In the genomic region with DNA sequence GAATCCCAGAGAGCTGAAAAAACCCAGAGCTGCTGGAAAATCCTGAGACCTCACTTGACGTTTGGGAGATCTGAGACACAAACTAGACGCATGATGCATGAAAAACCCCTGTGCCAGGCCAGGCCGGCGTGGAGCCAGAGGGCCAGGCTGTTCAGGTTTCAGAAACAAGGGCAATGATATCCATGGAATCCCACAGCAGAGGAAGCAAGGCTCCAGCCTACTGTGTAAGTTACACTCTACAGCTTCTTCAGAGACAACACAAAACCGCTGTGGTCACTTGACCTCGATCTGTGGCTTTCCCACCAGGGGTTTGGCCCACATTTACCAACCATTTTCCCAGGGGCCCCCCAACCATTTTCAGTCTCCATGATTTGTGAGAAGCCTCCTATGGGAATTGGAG, we compare ENCODE assay signal across 26 mouse cellular contexts.
DNase-seq lines count a peak whose midpoint lies in the region; ATAC-seq and TF ChIP-seq lines count a peak whose summit lies in the region.
"Had no signal": no experiment of that assay in that cellular context is flagged by ENCODE, and none has a peak within 500 bp of the region (broad histone marks: within the 10 kb centered on the region; RNA-seq: fewer than 3 reads in every experiment).

No protein-coding gene starts in this region.

- DNase-seq in cerebellum, postnatal 14 days, result peak; percentile 75 to 84
- no peak for DNase-seq in cerebellum, adult 18-20 months
- peak; percentile 15 for DNase-seq in gastrocnemius, postnatal 14 days
- DNase-seq in gastrocnemius, postnatal 25 days, result no peak
- DNase-seq in lung, adult 18-20 months, result no peak
- no peak for DNase-seq in stomach, postnatal 0 days (ENCODE audit: low spot score)
- DNase-seq: adrenal gland, adult 8-10 months; cerebellum, adult 9-11 months; heart, postnatal 10 days; kidney, adult 11 months; kidney, postnatal 36 days; liver, postnatal 0 days; right cerebral cortex, postnatal 4 days; thymus, postnatal 4 days had no signal

- ATAC-seq in lung, embryonic 15.5 days (ENCODE audit: borderline replicate concordance, extremely low read depth, low FRiP score, low TSS enrichment), result no peak
- ATAC-seq in stomach, embryonic 14.5 days (ENCODE audit: insufficient number of reproducible peaks, insufficient read depth, low FRiP score, low read depth), result no peak
- no peak for ATAC-seq in stomach, postnatal 0 days (ENCODE audit: low FRiP score, low TSS enrichment)
- ATAC-seq: forebrain, embryonic 15.5 days; inflammation-experienced regulatory T-cells, adult 6 months; liver, embryonic 12.5 days; liver, postnatal 0 days; midbrain, embryonic 16.5 days had no signal

- no peaks in the 10 kb centered on the region for H3K27me3 ChIP-seq in lung, embryonic 15.5 days
- no peaks in the 10 kb centered on the region for H3K27me3 ChIP-seq in stomach, embryonic 14.5 days (ENCODE audit: control insufficient read depth, insufficient read depth, low read length)
- no peaks in the 10 kb centered on the region for H3K27me3 ChIP-seq in stomach, postnatal 0 days (ENCODE audit: control insufficient read depth, insufficient read depth, low read length)
- H3K27me3 ChIP-seq: forebrain, embryonic 15.5 days; heart, embryonic 13.5 days; hindbrain, embryonic 15.5 days; liver, embryonic 12.5 days had no signal

- TF ChIP-seq EP300 in stomach, postnatal 0 days (optimal IDR thresholded peaks at IDR 0.05), result no peak

- H3K4me3 ChIP-seq in lung, embryonic 15.5 days, result no peak overlapping the region
- no peak overlapping the region for H3K4me3 ChIP-seq in stomach, embryonic 14.5 days (ENCODE audit: low read depth, low read length)
- no peak overlapping the region for H3K4me3 ChIP-seq in stomach, postnatal 0 days (ENCODE audit: low read depth, low read length)
- H3K4me3 ChIP-seq: forebrain, embryonic 10.5 days; forebrain, embryonic 15.5 days; heart, embryonic 13.5 days; hindbrain, embryonic 10.5 days; hindbrain, embryonic 15.5 days; layer of hippocampus, adult 2 months; liver, embryonic 12.5 days had no signal

- H3K4me2 ChIP-seq in lung, embryonic 15.5 days, result no peak overlapping the region
- H3K4me2 ChIP-seq in stomach, embryonic 14.5 days (replicated peaks; ENCODE audit: low read depth, low read length), result no peak overlapping the region
- H3K4me2 ChIP-seq in stomach, postnatal 0 days (replicated peaks; ENCODE audit: low read depth), result no peak overlapping the region
- H3K4me2 ChIP-seq: forebrain, embryonic 15.5 days; heart, embryonic 13.5 days; hindbrain, embryonic 15.5 days; liver, embryonic 12.5 days had no signal

- TF ChIP-seq CTCF in stomach, postnatal 0 days (IDR thresholded peaks at IDR 0.05; ENCODE audit: low read depth), result no peak

- no peaks in the 10 kb centered on the region for H3K36me3 ChIP-seq in lung, embryonic 15.5 days
- no peaks in the 10 kb centered on the region for H3K36me3 ChIP-seq in stomach, embryonic 14.5 days (ENCODE audit: control insufficient read depth, insufficient read depth, low read length)
- H3K36me3 ChIP-seq in stomach, postnatal 0 days (ENCODE audit: control insufficient read depth, insufficient read depth, low read length), result no peaks in the 10 kb centered on the region
- H3K36me3 ChIP-seq: forebrain, embryonic 10.5 days; forebrain, embryonic 15.5 days; G1E; heart, embryonic 13.5 days; hindbrain, embryonic 10.5 days; hindbrain, embryonic 15.5 days; liver, embryonic 12.5 days had no signal

- H3K27ac ChIP-seq in lung, embryonic 15.5 days, result 0 out of 2 replicates have a peak overlapping the region, but pooled peaks have one; percentile 11
- peak overlapping the region; percentile 12; the same call in 1 of the 2 replicates for H3K27ac ChIP-seq in stomach, embryonic 14.5 days (ENCODE audit: low read length)
- H3K27ac ChIP-seq in stomach, postnatal 0 days (replicated peaks), result no peak overlapping the region
- H3K27ac ChIP-seq: forebrain, embryonic 10.5 days; forebrain, embryonic 15.5 days; heart, embryonic 13.5 days; hindbrain, embryonic 10.5 days; hindbrain, embryonic 15.5 days; layer of hippocampus, adult 2 months; liver, embryonic 12.5 days had no signal

- 43% methylated on average over 6 of the region's 6 CpGs for WGBS in lung, embryonic 15.5 days
- whole genome bisulfite sequencing in stomach, embryonic 14.5 days, result 57% methylated on average over 6 of the region's 6 CpGs
- 63% methylated on average over 6 of the region's 6 CpGs for WGBS in stomach, postnatal 0 days

- intact Hi-C loops in gastrocnemius, postnatal 14 days (cut with DNase I; ENCODE audit: low total_unique reads), result no loop called here

- H3K9me3 ChIP-seq in lung, embryonic 15.5 days, result no peaks in the 10 kb centered on the region
- H3K9me3 ChIP-seq in stomach, embryonic 14.5 days (ENCODE audit: control insufficient read depth, low read depth, low read length), result no peaks in the 10 kb centered on the region
- H3K9me3 ChIP-seq in stomach, postnatal 0 days (ENCODE audit: control insufficient read depth, low read length), result no peaks in the 10 kb centered on the region
- H3K9me3 ChIP-seq: forebrain, embryonic 10.5 days; forebrain, embryonic 15.5 days; heart, embryonic 13.5 days; hindbrain, embryonic 10.5 days; hindbrain, embryonic 15.5 days; liver, embryonic 12.5 days had no signal

- H3K9ac ChIP-seq in lung, embryonic 15.5 days, result no peak overlapping the region
- no peak overlapping the region for H3K9ac ChIP-seq in stomach, embryonic 14.5 days (replicated peaks; ENCODE audit: low read depth, low read length)
- H3K9ac ChIP-seq in stomach, postnatal 0 days (ENCODE audit: low read length), result no peak overlapping the region
- H3K9ac ChIP-seq: forebrain, embryonic 15.5 days; heart, embryonic 13.5 days; hindbrain, embryonic 15.5 days; liver, embryonic 12.5 days; liver, postnatal 0 days had no signal

- H3K4me1 ChIP-seq in lung, embryonic 15.5 days, result peaks cover 9% of the 10 kb centered on the region; the same call in 1 of the 2 replicates
- 0 out of 2 replicates have a peak, but pooled peaks cover 5% of the 10 kb centered on the region for H3K4me1 ChIP-seq in stomach, embryonic 14.5 days (ENCODE audit: control insufficient read depth, insufficient read depth, low read length)
- H3K4me1 ChIP-seq in stomach, postnatal 0 days (replicated peaks; ENCODE audit: control insufficient read depth, insufficient read depth), result no peaks in the 10 kb centered on the region
- H3K4me1 ChIP-seq: forebrain, embryonic 15.5 days; hindbrain, embryonic 10.5 days; hindbrain, embryonic 15.5 days; liver, embryonic 12.5 days had no signal

Comparison
In these comparisons a context has a peak if more than half of its experiments do, and no peak if none do; other contexts are left out.
1. DNase-seq: peak in cerebellum, postnatal 14 days (2 of 2) and gastrocnemius, postnatal 14 days (single experiment); none in cerebellum, adult 18-20 months (0 of 2), gastrocnemius, postnatal 25 days (single experiment), lung, adult 18-20 months (0 of 2) and stomach, postnatal 0 days (single experiment).